Mouse (Mus musculus) forebrain, embryonic 16.5 days (tissue): Measurements from ENCODE around the gene Cbfa2t3. TPM values are rescaled to one million over a fixed set of nuclear protein-coding genes. Genes with fewer than 3 reads are reported as not detected.
A peak's percentile ranks its signal among the peaks of the same experiment; 100 is the strongest.

ENCODE experiments used
- ATAC-seq: fragments of 200-750 bp; cut with Nextera tagmentation; 2 replicates; pipeline ENCODE4 v1.8.0; 2017; ENCODE audit warnings: mild to moderate bottlenecking, moderate library complexity
- H3K27ac ChIP-seq: fragments of 300-500 bp; sonication (generic); 2 replicates; pipeline ENCODE4 v1.5.1; 2014; ENCODE audit warnings: low read length, control low read depth
- H3K27me3 ChIP-seq: fragments of 300-500 bp; sonication (generic); replicated peaks from 2 replicates; pipeline ENCODE4 v1.6.1; 2014; ENCODE audit warnings: low read length; ENCODE audit not compliant: control insufficient read depth, insufficient read depth
- H3K36me3 ChIP-seq: fragments of 300-500 bp; sonication (generic); 2 replicates; pipeline ENCODE4 v1.6.1; 2014; ENCODE audit not compliant: control insufficient read depth, insufficient read depth
- H3K4me1 ChIP-seq: fragments of 300-500 bp; sonication (generic); replicated peaks from 2 replicates; pipeline ENCODE4 v1.6.1; 2014; ENCODE audit warnings: low read length; ENCODE audit not compliant: control insufficient read depth, insufficient read depth
- H3K4me2 ChIP-seq: fragments of 300-500 bp; sonication (generic); 2 replicates; pipeline ENCODE4 v1.6.1; 2014; ENCODE audit warnings: mild to moderate bottlenecking, low read length, control low read depth
- H3K4me3 ChIP-seq: fragments of 300-500 bp; sonication (generic); replicated peaks from 2 replicates; pipeline ENCODE4 v1.5.1; 2014; ENCODE audit warnings: mild to moderate bottlenecking, low read length, control low read depth
- H3K9ac ChIP-seq: fragments of 300-500 bp; sonication (generic); replicated peaks from 2 replicates; pipeline ENCODE4 v1.6.1; 2014; ENCODE audit warnings: low read depth, low read length, control low read depth
- H3K9me3 ChIP-seq: fragments of 300-500 bp; sonication (generic); 2 replicates; pipeline ENCODE4 v1.6.1; 2016; ENCODE audit warnings: low read length; ENCODE audit not compliant: control insufficient read depth
- WGBS: fragments of 180-500 bp; shearing (Covaris S2); extraction: QIAGEN DNeasy Blood & Tissue Kit; methylation state at CpG from one replicate; pipeline ENCODE4 v1.1.7; 2014; 5-methylcytosine and 5-hydroxymethylcytosine counted together
- polyA plus RNA-seq: library from polyadenylated mRNA; unstranded; fragments of >200 nt; fragmentation: Nextera tagmentation; extraction: Ambion mirVana; gene quantifications from 2 replicates; pipeline ENCODE4 v1.2.1, GENCODE M21; 2015

The Cbfa2t3 gene
- polyA plus RNA-seq, 1 experiment from 2014 or later = 13.8 TPM

DNA sequence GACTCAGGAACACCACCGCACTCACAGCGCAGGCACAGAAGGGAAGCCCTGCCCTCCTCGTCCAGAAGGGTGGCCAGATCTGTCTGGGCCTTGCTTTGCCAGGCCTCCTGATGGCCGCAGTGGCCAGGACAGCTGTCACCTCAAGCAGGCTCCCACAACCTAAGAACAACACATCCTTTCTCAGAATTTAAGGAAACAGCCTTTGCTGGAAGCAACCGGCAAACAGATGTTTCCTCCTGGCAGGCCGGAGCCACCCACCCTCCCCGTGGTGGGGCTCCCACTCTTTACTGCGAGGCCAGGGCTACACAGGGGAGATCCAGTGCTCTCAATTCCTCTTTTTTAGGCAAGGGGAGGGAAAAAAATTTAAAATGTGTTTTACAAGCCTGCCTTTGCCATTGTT is 33.7 kb downstream of the Cbfa2t3 start:
- Histone ChIP-seq H3K36me3 (no peaks in the 10 kb centered on the region), H3K9ac (peak overlapping the region; percentile 34), H3K27me3 (no peaks in the 10 kb centered on the region), H3K4me1 (peaks cover 61% of the 10 kb centered on the region), H3K4me2 (0 out of 2 replicates have a peak overlapping the region, but pooled peaks have one; percentile 13), H3K4me3 (no peak overlapping the region), H3K27ac (peak overlapping the region; percentile 80), H3K9me3 (no peaks in the 10 kb centered on the region)
- ATAC-seq = peak; percentile 64
- 28% methylated on average over 8 of the region's 8 CpGs for WGBS

DNA sequence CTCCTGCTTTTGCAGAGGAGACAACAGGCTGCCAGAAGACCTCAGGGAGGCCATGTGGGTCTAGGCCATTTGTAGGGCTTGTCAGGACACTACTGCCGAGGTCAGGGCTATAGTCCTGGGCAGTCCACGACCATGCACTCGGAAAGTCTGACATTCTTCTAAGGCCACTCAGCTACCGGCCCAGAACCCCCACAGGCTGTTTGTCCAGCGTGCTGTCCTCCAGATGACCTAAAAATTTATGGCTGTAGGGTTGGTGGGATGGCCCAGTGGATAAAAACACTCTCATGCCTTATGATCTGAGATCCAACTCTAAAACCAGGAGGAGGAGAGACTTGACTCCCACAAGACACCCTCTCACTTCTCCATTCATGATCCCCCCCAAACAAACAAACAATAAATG is 35.2 kb downstream of the Cbfa2t3 start:
- WGBS = 73% methylated on average over 5 of the region's 5 CpGs

DNA sequence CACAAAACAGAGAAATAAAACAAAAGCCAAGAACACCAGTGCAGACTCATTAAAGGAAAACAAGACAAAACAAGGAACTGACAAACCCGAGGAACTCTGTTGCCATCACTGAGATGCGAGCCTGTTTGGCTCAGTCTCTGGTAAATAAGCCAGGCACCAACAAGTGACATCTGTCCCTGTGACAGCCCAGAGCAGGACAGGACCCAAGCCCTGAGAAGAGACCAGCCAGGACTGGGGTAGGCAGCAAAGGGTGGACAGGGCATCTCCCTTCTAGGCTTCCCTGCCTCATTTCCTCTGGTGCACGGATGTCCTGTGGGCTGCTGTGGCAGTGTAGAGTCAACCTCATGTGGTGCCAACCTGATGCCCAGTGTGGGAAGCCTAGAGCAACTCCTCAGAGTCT is 35.8 kb downstream of the Cbfa2t3 start:
- no peak overlapping the region for H3K4me3 ChIP-seq
- H3K27me3 ChIP-seq = no peaks in the 10 kb centered on the region
- H3K9ac ChIP-seq = no peak overlapping the region
- no peaks in the 10 kb centered on the region for H3K36me3 ChIP-seq
- no peak for ATAC-seq
- no peak overlapping the region for H3K27ac ChIP-seq
- no peak overlapping the region for H3K4me2 ChIP-seq
- peaks cover 59% of the 10 kb centered on the region for H3K4me1 ChIP-seq
- WGBS = 52% methylated on average over 3 of the region's 3 CpGs
- no peaks in the 10 kb centered on the region for H3K9me3 ChIP-seq

More for the DNA sequence above, 35.2 kb downstream of the Cbfa2t3 start:
- no peak overlapping the region for H3K27ac ChIP-seq
- H3K9me3 ChIP-seq = no peaks in the 10 kb centered on the region
- H3K4me2 ChIP-seq = no peak overlapping the region
- H3K27me3 ChIP-seq = no peaks in the 10 kb centered on the region
- no peak overlapping the region for H3K9ac ChIP-seq
- no peak overlapping the region for H3K4me3 ChIP-seq
- H3K4me1 ChIP-seq = peaks cover 60% of the 10 kb centered on the region
- no peak for ATAC-seq
- H3K36me3 ChIP-seq = no peaks in the 10 kb centered on the region

DNA sequence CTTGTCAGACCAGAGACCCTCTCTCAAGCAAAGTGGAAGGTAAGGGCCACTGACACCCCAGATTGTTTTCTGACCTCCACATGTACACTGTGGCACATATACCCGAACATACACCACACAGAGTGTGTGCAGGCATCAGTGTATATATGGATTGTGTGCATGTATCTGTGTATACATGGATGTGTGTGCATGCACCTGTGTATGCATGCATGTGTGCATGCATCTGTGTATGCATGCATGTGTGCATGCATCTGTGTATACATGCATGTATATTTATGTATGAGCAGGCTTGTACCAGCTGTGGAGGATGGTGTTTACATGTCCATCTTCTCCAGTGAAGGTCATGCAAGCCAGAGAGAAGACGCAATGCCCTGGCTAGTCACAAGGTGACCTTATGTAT is 37.0 kb downstream of the Cbfa2t3 start:
- no peaks in the 10 kb centered on the region for H3K27me3 ChIP-seq
- no peak overlapping the region for H3K4me3 ChIP-seq
- no peak overlapping the region for H3K27ac ChIP-seq
- H3K9ac ChIP-seq = no peak overlapping the region
- H3K36me3 ChIP-seq = no peaks in the 10 kb centered on the region
- no peaks in the 10 kb centered on the region for H3K9me3 ChIP-seq
- H3K4me1 ChIP-seq = peaks cover 47% of the 10 kb centered on the region
- ATAC-seq = no peak
- 89% methylated on average over 2 of the region's 2 CpGs for WGBS
- H3K4me2 ChIP-seq = no peak overlapping the region

DNA sequence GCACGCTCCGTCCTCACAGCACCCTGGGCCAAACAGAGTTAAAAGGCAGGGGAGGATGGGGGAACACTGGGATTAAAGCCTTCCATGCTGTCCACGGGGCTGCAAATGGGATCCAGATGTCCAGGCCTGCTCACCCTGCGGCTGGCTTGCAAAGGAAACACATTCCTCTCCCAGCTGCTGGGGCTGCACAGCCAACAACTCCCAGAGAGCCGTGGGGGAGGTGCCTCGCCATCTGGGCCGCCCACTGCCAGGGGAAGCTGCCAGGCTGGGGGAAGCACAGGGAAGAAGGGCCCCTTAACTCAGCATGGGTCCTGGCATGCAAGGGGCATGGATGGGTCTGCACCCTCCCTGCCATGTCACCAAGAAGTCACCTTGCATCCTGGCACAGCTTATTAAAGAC is 37.8 kb downstream of the Cbfa2t3 start:
- H3K4me1 ChIP-seq = peaks cover 39% of the 10 kb centered on the region
- ATAC-seq = 0 out of 2 replicates have a peak, but pooled peaks have one; percentile 7
- no peak overlapping the region for H3K9ac ChIP-seq
- no peak overlapping the region for H3K27ac ChIP-seq
- no peaks in the 10 kb centered on the region for H3K27me3 ChIP-seq
- H3K9me3 ChIP-seq = no peaks in the 10 kb centered on the region
- no peak overlapping the region for H3K4me2 ChIP-seq
- 30% methylated on average over 7 of the region's 7 CpGs for WGBS
- H3K36me3 ChIP-seq = no peaks in the 10 kb centered on the region
- H3K4me3 ChIP-seq = no peak overlapping the region

DNA sequence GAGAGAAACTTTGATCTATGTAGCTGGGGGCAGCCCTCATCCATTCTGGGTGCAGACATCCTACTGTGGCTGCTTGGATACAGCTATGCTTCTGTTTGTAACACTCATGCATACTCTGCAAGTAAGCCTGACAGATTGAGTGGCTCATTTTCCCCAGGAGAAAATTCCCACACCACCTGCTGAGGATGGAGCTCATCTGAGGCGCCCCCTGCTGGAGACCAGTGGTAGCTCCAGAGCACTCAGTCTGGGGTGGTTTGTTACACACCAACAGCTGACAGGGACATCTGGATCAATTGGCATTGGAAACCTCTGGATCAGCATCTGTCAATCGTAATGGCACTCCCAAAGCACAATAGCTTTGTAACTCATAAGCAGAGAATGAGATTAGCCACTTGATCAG is 38.9 kb downstream of the Cbfa2t3 start:
- Histone ChIP-seq H3K9me3 (no peaks in the 10 kb centered on the region), H3K4me1 (peaks cover 28% of the 10 kb centered on the region), H3K27me3 (no peaks in the 10 kb centered on the region), H3K9ac (no peak overlapping the region), H3K36me3 (no peaks in the 10 kb centered on the region), H3K4me2 (no peak overlapping the region), H3K27ac (no peak overlapping the region), H3K4me3 (no peak overlapping the region)
- ATAC-seq = no peak
- 74% methylated on average over 2 of the region's 2 CpGs for WGBS

DNA sequence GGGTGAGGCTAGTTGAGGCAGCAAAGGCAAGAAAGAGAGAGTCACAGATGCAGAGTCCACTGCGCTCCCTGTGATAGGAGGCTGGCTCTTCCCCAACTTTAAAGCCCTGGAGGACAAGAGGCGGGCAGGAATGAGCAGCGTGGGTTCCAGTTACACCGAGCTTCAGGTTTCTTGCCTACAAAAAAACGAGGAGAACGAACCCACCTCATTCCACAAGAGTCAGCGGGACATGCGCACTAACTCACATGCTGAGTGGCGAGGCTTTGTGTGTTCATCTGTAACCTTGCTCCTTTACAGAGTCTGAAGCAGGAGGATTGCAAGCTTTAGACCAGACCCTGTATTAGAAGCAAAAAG is 40.1 kb downstream of the Cbfa2t3 start:
- no peak for ATAC-seq

DNA sequence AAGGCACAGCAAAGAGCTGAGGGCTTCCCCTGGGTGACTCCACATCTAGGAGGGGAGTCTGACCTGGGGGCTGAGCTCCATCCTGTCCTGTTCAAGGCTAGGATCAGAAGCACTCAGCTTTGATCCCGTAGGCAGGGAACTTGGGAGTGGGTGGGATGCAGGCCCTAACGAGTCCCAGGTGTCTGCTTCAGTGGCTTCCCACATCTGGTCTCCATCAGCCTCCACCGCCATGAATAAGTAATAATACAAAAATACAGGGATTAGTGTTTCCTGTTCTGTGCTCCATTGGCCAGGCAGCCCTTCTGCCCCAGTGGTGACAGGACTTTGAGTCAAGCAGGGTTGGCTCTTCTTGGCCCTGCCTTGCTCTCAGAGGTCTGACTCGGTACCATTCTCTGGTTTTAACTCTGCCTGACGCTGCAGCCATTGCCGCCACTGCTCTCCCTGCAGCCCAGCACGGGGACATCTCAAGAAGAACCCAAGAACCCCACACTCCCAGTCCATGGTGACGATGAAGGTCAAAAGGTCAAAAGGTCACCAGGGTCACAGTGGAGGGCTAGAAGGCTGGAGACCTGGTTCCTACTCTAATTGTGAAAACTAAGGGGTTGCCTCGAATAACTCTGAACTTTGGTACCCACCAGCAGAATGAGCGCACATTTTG is 40.6 kb downstream of the Cbfa2t3 start:
- Histone ChIP-seq H3K9ac (no peak overlapping the region), H3K9me3 (no peaks in the 10 kb centered on the region), H3K36me3 (no peaks in the 10 kb centered on the region), H3K4me3 (no peak overlapping the region), H3K27ac (no peak overlapping the region), H3K27me3 (no peaks in the 10 kb centered on the region), H3K4me2 (no peak overlapping the region), H3K4me1 (peaks cover 16% of the 10 kb centered on the region)
- 78% methylated on average over 10 of the region's 10 CpGs for WGBS
- ATAC-seq = no peak

More for the DNA sequence above, 40.1 kb downstream of the Cbfa2t3 start:
- H3K36me3 ChIP-seq = no peaks in the 10 kb centered on the region
- no peaks in the 10 kb centered on the region for H3K9me3 ChIP-seq
- no peaks in the 10 kb centered on the region for H3K27me3 ChIP-seq
- H3K4me3 ChIP-seq = no peak overlapping the region
- H3K27ac ChIP-seq = no peak overlapping the region
- H3K4me1 ChIP-seq = peaks cover 19% of the 10 kb centered on the region
- H3K9ac ChIP-seq = no peak overlapping the region
- no peak overlapping the region for H3K4me2 ChIP-seq
- WGBS = 79% methylated on average over 9 of the region's 9 CpGs

DNA sequence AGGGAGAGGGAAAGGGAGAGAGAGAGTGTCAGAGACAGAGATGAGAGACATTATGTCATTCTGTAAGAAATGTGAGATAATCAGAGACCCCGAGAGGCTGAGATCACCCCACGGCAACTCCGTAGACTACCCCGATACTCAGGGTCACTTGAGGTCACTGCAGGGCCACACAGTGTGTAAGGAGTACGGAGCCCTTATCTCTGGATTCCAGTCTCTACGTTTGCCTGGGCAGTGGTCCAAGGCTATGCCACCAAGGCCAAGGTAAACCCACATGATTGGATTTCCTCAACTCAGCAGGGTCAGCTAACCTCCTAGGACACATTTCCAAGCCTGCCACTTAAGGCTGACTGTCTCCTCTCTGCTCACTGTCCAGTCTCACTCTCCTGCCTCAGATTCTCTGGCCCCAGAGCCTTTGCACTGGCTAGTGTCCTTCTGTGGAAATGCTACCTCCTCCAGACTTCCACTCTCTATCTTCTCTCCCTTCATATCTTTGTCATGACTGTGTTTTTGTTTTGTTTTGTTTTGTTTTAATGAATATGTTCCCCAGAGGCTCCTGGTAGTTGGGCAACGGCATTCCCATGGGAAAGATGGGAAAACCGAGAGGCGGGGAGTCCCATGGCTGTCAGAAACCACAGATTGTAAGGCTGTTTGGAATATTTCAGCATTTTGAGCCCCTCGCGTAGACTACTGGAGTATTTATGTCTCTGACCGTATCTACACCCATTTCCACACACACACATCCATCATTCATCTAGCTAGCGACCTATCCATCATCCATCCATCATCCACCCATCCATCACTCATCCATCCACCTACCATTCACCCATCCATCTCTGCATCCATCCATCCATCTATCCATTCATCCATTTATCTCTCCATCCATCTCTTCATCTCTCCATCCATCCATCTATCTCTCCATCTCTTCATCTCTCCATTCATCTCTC is 42.6 kb downstream of the Cbfa2t3 start:
- no peaks in the 10 kb centered on the region for H3K9me3 ChIP-seq
- no peak overlapping the region for H3K4me2 ChIP-seq
- no peak for ATAC-seq
- H3K27me3 ChIP-seq = no peaks in the 10 kb centered on the region
- H3K9ac ChIP-seq = no peak overlapping the region
- H3K36me3 ChIP-seq = no peaks in the 10 kb centered on the region
- peaks cover 12% of the 10 kb centered on the region for H3K4me1 ChIP-seq
- no peak overlapping the region for H3K4me3 ChIP-seq
- 83% methylated on average over 13 of the region's 13 CpGs for WGBS
- no peak overlapping the region for H3K27ac ChIP-seq
